Mouse (Mus musculus): ENCODE measurements around the gene Plekhb2. TPM values are rescaled to one million over a fixed set of nuclear protein-coding genes. Genes with fewer than 3 reads are reported as not detected.

Plekhb2 gene
- polyA plus RNA-seq, 1 experiment from 2014 or later: 57.9 TPM

DNA sequence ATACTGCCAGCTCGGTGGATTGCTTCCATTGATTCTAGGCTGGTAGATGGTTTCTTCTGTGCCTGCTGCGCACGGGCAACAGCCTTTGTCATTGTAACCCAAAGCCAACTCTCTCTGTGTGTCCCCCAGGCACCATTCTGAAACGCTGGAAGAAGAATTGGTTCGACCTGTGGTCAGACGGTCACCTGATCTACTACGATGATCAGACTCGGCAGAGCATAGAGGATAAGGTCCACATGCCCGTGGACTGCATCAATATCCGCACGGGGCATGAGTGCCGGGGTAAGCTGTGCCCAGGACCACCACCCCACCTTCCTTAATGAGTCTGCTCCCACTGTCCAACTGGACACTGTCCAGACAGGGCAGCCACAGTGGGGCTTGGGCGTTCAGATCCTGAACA, 13.1 kb downstream of the Plekhb2 start:
- no peak for DNase-seq (ENCODE audit: low spot score)
- Histone ChIP-seq H3K27ac (no peak overlapping the region), H3K27me3 (ENCODE audit: insufficient read depth, poor library complexity, severe bottlenecking) (no peaks in the 10 kb centered on the region), H3K4me3 (no peak overlapping the region), H3K9me3 (no peaks in the 10 kb centered on the region), H3K36me3 (peaks cover 46% of the 10 kb centered on the region), H3K4me1 (replicated peaks) (no peaks in the 10 kb centered on the region)
- WGBS: 96% methylated on average over 13 of the region's 13 CpGs

DNA sequence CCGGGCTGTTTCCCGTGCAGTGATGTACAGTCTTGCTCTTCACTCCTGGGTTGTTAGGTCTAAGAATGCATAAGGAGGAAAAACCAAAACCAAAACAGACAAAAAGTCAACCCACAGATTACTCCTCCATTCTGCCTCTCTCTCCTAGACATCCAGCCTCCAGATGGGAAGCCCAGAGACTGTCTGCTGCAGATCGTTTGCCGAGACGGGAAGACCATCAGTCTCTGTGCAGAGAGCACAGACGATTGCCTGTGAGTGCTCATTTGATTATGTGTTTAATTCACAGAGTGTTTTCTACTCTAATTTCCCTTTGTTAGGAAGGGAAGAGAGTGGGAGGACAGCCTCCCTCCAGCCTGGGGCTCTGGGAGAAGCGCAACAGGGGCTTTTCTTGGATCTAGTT, 13.5 kb downstream of the Plekhb2 start:
- Histone ChIP-seq H3K36me3 (peaks cover 48% of the 10 kb centered on the region), H3K27ac (no peak overlapping the region), H3K4me1 (replicated peaks) (no peaks in the 10 kb centered on the region), H3K27me3 (ENCODE audit: insufficient read depth, poor library complexity, severe bottlenecking) (no peaks in the 10 kb centered on the region), H3K9me3 (no peaks in the 10 kb centered on the region), H3K4me3 (no peak overlapping the region)
- DNase-seq (ENCODE audit: low spot score): no peak
- 90% methylated on average over 7 of the region's 7 CpGs for WGBS

GRCm38 (mm10) chr1:34864243-34864642, 14.5 kb downstream of the Plekhb2 start:
- H3K27ac ChIP-seq: no peak overlapping the region
- H3K4me1 ChIP-seq (replicated peaks): no peaks in the 10 kb centered on the region
- H3K36me3 ChIP-seq: peaks cover 57% of the 10 kb centered on the region
- H3K27me3 ChIP-seq (ENCODE audit: insufficient read depth, poor library complexity, severe bottlenecking): no peaks in the 10 kb centered on the region
- DNase-seq (ENCODE audit: low spot score): no peak
- 93% methylated on average over 7 of the region's 7 CpGs for WGBS
- no peak overlapping the region for H3K4me3 ChIP-seq
- no peaks in the 10 kb centered on the region for H3K9me3 ChIP-seq

GRCm38 (mm10) chr1:34865866-34866265, 16.1 kb downstream of the Plekhb2 start:
- no peak overlapping the region for H3K4me3 ChIP-seq

DNA sequence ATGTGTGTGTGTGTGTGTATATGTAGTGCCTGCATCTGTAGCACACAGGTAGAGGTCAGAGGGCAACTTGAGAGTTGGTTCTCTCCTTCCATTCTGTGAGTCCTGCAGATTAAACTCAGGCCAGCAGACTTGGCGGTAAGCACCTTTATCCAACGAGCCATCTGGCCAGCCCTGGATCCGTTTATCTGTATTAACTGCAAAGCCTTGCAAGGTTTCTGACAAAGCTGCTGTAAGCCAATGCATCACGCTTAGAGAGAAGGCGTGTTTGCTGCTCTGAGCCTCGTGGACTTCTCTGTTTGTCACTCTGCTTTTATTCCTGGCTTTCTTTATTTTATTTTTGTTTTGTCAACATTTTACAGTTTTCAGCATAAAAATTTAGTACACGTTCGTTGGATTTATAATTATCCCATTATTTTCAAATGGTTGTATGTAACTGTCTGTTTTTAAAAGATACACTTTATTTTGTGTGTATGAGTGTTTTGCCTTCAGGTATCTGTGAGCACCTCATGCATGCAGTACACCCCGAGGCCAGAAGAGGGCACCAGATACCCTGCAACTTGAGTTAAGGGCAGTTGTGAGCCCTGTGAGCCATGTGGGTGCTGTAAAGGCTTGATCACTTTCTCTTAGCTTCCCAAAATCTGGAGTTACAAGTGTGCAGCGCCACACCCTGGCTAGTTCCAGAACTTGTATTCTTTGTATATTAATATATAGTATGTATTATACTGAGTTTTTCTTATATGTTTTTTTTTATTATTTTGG, 17.2 kb downstream of the Plekhb2 start:
- no peak overlapping the region for H3K4me3 ChIP-seq
- DNase-seq (ENCODE audit: low spot score): peak; percentile 87
- H3K27me3 ChIP-seq (ENCODE audit: insufficient read depth, poor library complexity, severe bottlenecking): no peaks in the 10 kb centered on the region
- 56% methylated on average over 10 of the region's 10 CpGs for WGBS
- H3K9me3 ChIP-seq: no peaks in the 10 kb centered on the region
- no peak overlapping the region for H3K27ac ChIP-seq
- H3K36me3 ChIP-seq: peaks cover 79% of the 10 kb centered on the region
- H3K4me1 ChIP-seq (replicated peaks): no peaks in the 10 kb centered on the region

More at GRCm38 (mm10) chr1:34865866-34866265, 16.1 kb downstream of the Plekhb2 start:
- H3K36me3 ChIP-seq: peaks cover 72% of the 10 kb centered on the region
- H3K27ac ChIP-seq: no peak overlapping the region
- no peaks in the 10 kb centered on the region for H3K27me3 ChIP-seq (ENCODE audit: insufficient read depth, poor library complexity, severe bottlenecking)
- H3K4me1 ChIP-seq (replicated peaks): no peaks in the 10 kb centered on the region
- no peaks in the 10 kb centered on the region for H3K9me3 ChIP-seq
- 82% methylated on average over 9 of the region's 9 CpGs for WGBS
- no peak for DNase-seq (ENCODE audit: low spot score)

- peaks cover 74% of the 10 kb centered on the region for H3K36me3 ChIP-seq
Measured at GRCm38 (mm10) chr1:34867574-34867955, 17.8 kb downstream of the Plekhb2 start.

GRCm38 (mm10) chr1:34868391-34868790, 18.6 kb downstream of the Plekhb2 start:
- Histone ChIP-seq H3K9me3 (no peaks in the 10 kb centered on the region), H3K4me3 (no peak overlapping the region), H3K36me3 (peaks cover 69% of the 10 kb centered on the region), H3K4me1 (replicated peaks) (no peaks in the 10 kb centered on the region), H3K27ac (no peak overlapping the region), H3K27me3 (ENCODE audit: insufficient read depth, poor library complexity, severe bottlenecking) (no peaks in the 10 kb centered on the region)
- DNase-seq (ENCODE audit: low spot score): no peak
- 90% methylated on average over 8 of the region's 8 CpGs for WGBS

More at GRCm38 (mm10) chr1:34867574-34867955, 17.8 kb downstream of the Plekhb2 start:
- no peaks in the 10 kb centered on the region for H3K9me3 ChIP-seq
- no peak for DNase-seq (ENCODE audit: low spot score)
- no peak overlapping the region for H3K27ac ChIP-seq
- H3K4me1 ChIP-seq (replicated peaks): no peaks in the 10 kb centered on the region
- WGBS: 88% methylated on average over 5 of the region's 5 CpGs
- no peak overlapping the region for H3K4me3 ChIP-seq
- H3K27me3 ChIP-seq (ENCODE audit: insufficient read depth, poor library complexity, severe bottlenecking): no peaks in the 10 kb centered on the region

- no peak overlapping the region for H3K4me3 ChIP-seq
- H3K27me3 ChIP-seq (ENCODE audit: insufficient read depth, poor library complexity, severe bottlenecking): no peaks in the 10 kb centered on the region
- peaks cover 63% of the 10 kb centered on the region for H3K36me3 ChIP-seq
- no peak overlapping the region for H3K27ac ChIP-seq
- DNase-seq (ENCODE audit: low spot score): no peak
- 96% methylated on average over 16 of the region's 16 CpGs for WGBS
- H3K4me1 ChIP-seq (replicated peaks): no peaks in the 10 kb centered on the region
- no peaks in the 10 kb centered on the region for H3K9me3 ChIP-seq
Measured at GRCm38 (mm10) chr1:34869231-34869630, 19.5 kb downstream of the Plekhb2 start.

DNA sequence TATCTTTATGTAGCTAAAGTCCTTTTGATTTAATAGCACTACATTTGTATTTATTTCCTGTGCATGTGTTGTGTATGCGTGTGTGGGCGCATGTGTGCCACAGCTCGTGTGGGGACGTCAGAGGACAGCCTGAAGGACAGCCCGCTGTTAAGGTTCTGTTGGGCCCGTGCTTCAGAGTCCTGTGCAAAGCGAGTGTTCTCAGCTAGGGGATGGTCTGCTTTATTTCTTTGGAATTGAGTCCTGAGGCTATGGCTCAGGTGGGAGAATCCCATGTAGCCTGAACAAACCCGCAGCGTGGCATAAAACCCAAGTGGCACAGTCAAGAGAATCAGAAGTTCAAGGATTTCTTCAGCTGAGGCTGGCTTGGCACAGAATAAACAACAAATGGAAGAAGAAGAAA, 21.4 kb downstream of the Plekhb2 start:
- 93% methylated on average over 9 of the region's 9 CpGs for WGBS
- Histone ChIP-seq H3K27me3 (ENCODE audit: insufficient read depth, poor library complexity, severe bottlenecking) (no peaks in the 10 kb centered on the region), H3K36me3 (peaks cover 59% of the 10 kb centered on the region)

DNA sequence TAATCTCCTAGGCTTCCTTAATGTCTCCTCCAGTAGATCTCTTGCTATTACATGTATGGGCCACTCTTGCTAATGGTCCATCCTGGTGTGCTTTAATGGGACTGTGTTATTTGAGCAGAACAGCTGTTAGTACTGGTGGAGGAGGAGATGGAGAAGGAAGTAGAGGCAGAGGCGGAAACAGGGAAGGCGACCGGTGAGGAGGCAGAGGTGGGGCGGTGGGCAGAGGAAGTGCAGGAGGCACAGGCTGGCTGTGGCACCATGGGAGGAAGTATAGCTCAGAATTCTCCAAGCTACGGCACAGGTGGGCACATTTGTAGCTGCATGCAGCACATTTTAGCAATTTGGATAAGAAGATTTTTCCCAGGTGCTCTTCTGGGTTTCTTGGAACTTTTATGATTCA, 23.8 kb downstream of the Plekhb2 start:
- 97% methylated on average over 5 of the region's 5 CpGs for WGBS
- Histone ChIP-seq H3K27ac (no peak overlapping the region), H3K4me1 (replicated peaks) (no peaks in the 10 kb centered on the region), H3K27me3 (ENCODE audit: insufficient read depth, poor library complexity, severe bottlenecking) (no peaks in the 10 kb centered on the region), H3K4me3 (no peak overlapping the region), H3K9me3 (no peaks in the 10 kb centered on the region), H3K36me3 (peaks cover 66% of the 10 kb centered on the region)
- no peak for DNase-seq (ENCODE audit: low spot score)

More for the DNA sequence above, 21.4 kb downstream of the Plekhb2 start:
- no peaks in the 10 kb centered on the region for H3K4me1 ChIP-seq (replicated peaks)
- no peak for DNase-seq (ENCODE audit: low spot score)
- H3K4me3 ChIP-seq: no peak overlapping the region
- H3K9me3 ChIP-seq: no peaks in the 10 kb centered on the region
- H3K27ac ChIP-seq: no peak overlapping the region

- Histone ChIP-seq H3K4me3 (no peak overlapping the region), H3K36me3 (peaks cover 26% of the 10 kb centered on the region), H3K4me1 (replicated peaks) (no peaks in the 10 kb centered on the region), H3K27me3 (ENCODE audit: insufficient read depth, poor library complexity, severe bottlenecking) (no peaks in the 10 kb centered on the region), H3K27ac (no peak overlapping the region), H3K9me3 (peaks cover 8% of the 10 kb centered on the region; the same call in 1 of the 2 replicates)
- 88% methylated on average over 6 of the region's 6 CpGs for WGBS
- no peak for DNase-seq (ENCODE audit: low spot score)
Measured at GRCm38 (mm10) chr1:34879611-34880010, 29.8 kb downstream of the Plekhb2 start.

- H3K27ac ChIP-seq: no peak overlapping the region
- DNase-seq (ENCODE audit: low spot score): no peak
- peaks cover 8% of the 10 kb centered on the region; the same call in 1 of the 2 replicates for H3K9me3 ChIP-seq
- no peaks in the 10 kb centered on the region for H3K4me1 ChIP-seq (replicated peaks)
- H3K27me3 ChIP-seq (ENCODE audit: insufficient read depth, poor library complexity, severe bottlenecking): no peaks in the 10 kb centered on the region
- no peak overlapping the region for H3K4me3 ChIP-seq
- H3K36me3 ChIP-seq: no peaks in the 10 kb centered on the region
Measured at GRCm38 (mm10) chr1:34883776-34884175, 34.0 kb downstream of the Plekhb2 start.

DNA sequence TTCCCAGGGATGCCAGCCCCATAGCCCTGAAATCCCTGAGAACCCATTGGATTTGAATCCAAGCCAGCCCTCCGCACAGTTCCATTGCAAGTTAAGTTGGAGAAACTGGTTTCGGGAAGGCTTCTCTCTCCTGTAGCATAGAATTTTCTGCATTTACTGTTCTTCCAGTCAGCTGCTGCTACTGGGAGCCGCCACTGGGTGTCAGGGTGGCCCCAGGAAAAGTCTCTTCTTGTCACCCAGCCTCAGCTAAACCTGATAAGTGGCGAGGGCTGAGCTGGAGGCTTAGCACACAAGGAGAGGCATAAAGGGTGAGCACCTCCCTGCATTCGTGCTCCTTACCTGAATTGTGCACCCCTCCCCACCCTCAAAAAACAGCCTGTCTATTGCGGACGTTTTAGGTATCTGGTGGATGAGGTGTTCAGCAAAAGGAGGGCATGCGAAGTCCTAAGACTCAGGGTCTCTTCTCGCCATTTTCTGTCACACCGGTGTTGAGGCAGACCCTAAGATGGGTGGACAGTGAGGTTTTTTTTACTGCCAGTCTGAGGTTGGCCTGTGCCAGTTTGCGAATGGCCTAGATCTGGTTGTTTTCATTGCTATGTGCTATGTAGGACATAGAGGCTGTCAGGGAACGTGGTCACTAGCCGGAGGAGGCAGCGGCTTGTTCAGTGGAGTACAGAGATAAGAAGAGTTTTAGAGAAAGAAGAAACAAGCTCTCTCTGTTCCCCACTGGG, 41.9 kb downstream of the Plekhb2 start:
- Histone ChIP-seq H3K27me3 (ENCODE audit: insufficient read depth, poor library complexity, severe bottlenecking) (no peaks in the 10 kb centered on the region), H3K4me3 (no peak overlapping the region), H3K36me3 (no peaks in the 10 kb centered on the region), H3K27ac (no peak overlapping the region), H3K9me3 (no peaks in the 10 kb centered on the region), H3K4me1 (replicated peaks) (no peaks in the 10 kb centered on the region)
- WGBS: 61% methylated on average over 14 of the region's 14 CpGs
- DNase-seq (ENCODE audit: low spot score): peak; percentile 54
